In the genomic region with DNA sequence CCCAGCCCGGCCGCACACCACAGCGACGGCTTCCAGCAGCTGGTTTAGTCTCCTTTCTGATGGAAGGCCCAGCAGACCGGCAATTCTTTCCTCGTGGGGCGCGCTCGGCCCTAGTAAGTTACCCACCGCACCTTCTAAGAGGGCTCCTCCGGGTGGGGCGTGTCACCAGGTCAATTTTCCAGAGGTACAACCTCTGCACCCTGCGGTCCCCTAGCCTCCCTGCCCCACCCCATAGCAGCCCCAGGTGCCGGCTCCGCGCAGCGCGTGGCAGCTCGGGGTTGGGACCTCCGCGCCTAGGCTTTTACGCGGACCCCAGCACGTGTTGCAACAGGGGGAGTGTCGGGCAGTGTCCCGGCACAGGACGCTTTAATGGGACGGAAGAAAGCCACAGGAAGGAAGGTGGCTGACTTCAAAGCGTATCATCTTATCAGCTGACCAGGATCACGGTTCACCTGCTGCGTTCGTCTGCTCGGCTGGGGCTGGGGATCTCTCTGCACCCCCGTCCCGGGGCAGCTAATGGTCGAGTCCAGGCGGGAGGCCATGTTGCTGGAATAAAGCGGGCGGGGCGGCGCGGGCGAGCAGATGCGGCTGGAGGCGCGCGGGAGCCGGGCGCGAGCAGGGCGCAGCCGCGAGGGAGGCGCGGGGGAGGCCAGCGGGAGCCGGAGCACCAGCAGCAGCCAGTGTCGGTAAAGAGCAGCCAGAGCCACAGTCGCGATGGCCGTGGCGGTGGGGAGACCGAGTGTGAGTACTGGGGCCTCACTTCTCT, we compare ENCODE assay signal across 8 mouse cellular contexts. TPM values are rescaled to one million over a fixed set of nuclear protein-coding genes. Genes with fewer than 3 reads are reported as not detected.
DNase-seq lines count a peak whose midpoint lies in the region; ATAC-seq and TF ChIP-seq lines count a peak whose summit lies in the region.

A gene (plus strand): TSS at position 581 of the 766 bp plus-strand sequence.

- DNase-seq in ES-E14 (ENCODE audit: low read depth, low spot score), result peak; percentile 82
- peak; percentile 92 for DNase-seq in cerebellum, adult 11-12 months
- peak; percentile 93 to 98 for DNase-seq in heart, postnatal 36 days
- peak; percentile 92 to 96 for DNase-seq in layer of hippocampus, adult 2 months (ENCODE audit: low spot score in 2 of 2)
- DNase-seq in lung, embryonic 14.5 days, result peak; percentile 95
- DNase-seq in thymus, adult 2 months, result peak; percentile 89

- H3K27me3 ChIP-seq in forebrain, embryonic 16.5 days (replicated peaks; ENCODE audit: control insufficient read depth, insufficient read depth, low read length), result no peaks in the 10 kb centered on the region
- H3K27me3 ChIP-seq in lung, embryonic 14.5 days (ENCODE audit: insufficient read depth, low read length), result no peaks in the 10 kb centered on the region
- no peaks in the 10 kb centered on the region for H3K27me3 ChIP-seq in thymus, adult 2 months (ENCODE audit: control insufficient read depth, insufficient read depth, low read length)

- TF ChIP-seq CTCF in layer of hippocampus, adult 2 months (conservative IDR thresholded peaks at IDR 0.05), result 0 out of 2 replicates have a peak, but pooled peaks have one; percentile 15
- 0 out of 2 replicates have a peak, but pooled peaks have one; percentile 6 for TF ChIP-seq CTCF in lung, embryonic 14.5 days (IDR thresholded peaks at IDR 0.05; ENCODE audit: low read depth)
- TF ChIP-seq CTCF in olfactory bulb, adult 2 months (IDR thresholded peaks at IDR 0.05; ENCODE audit: insufficient read depth, low read depth, low read length), result no peak
- TF ChIP-seq CTCF in thymus, adult 2 months (IDR thresholded peaks at IDR 0.05; ENCODE audit: borderline replicate concordance, control insufficient read depth, extremely low read depth, insufficient read depth, low read length, poor library complexity), result peak; percentile 9; the same call in 1 of the 2 replicates

- peak; percentile 80 for TF ChIP-seq POLR2A in olfactory bulb, adult 2 months (IDR thresholded peaks at IDR 0.05; ENCODE audit: insufficient read depth, low read depth, low read length)
- TF ChIP-seq POLR2A in thymus, adult 2 months (IDR thresholded peaks at IDR 0.05; ENCODE audit: control insufficient read depth, extremely low read depth, insufficient read depth, low read length, poor library complexity), result peak; percentile 73

- H3K4me3 ChIP-seq in ES-E14 (ENCODE audit: insufficient read depth in 1 of 2, low read depth in 1 of 2, low read length in 2 of 2, poor library complexity in 1 of 2, severe bottlenecking in 1 of 2), result peak within 1 kb of the TSS; percentile 71 to 89
- peak within 1 kb of the TSS; percentile 89 for H3K4me3 ChIP-seq in forebrain, embryonic 16.5 days (replicated peaks; ENCODE audit: low read length)
- peak within 1 kb of the TSS; percentile 80 for H3K4me3 ChIP-seq in layer of hippocampus, adult 2 months
- H3K4me3 ChIP-seq in lung, embryonic 14.5 days (ENCODE audit: low read depth, low read length), result peak within 1 kb of the TSS; percentile 79
- peak within 1 kb of the TSS; percentile 81 for H3K4me3 ChIP-seq in olfactory bulb, adult 2 months (ENCODE audit: insufficient read depth, low read depth, low read length)
- H3K4me3 ChIP-seq in thymus, adult 2 months (ENCODE audit: control insufficient read depth, insufficient read depth, low read length), result peak within 1 kb of the TSS; percentile 68

- peaks cover 2 to 13% of the 10 kb centered on the region in 2 experiments; a peak in 3 of 4 replicates for H3K4me1 ChIP-seq in ES-E14 (ENCODE audit: control insufficient read depth in 2 of 2, insufficient read depth in 2 of 2, low read length in 2 of 2, poor library complexity in 1 of 2)
- H3K4me1 ChIP-seq in forebrain, embryonic 16.5 days (replicated peaks; ENCODE audit: control insufficient read depth, insufficient read depth, low read length), result peaks cover 47% of the 10 kb centered on the region
- H3K4me1 ChIP-seq in lung, embryonic 14.5 days (ENCODE audit: insufficient read depth), result peaks cover 14% of the 10 kb centered on the region; the same call in 1 of the 2 replicates
- H3K4me1 ChIP-seq in olfactory bulb, adult 2 months (ENCODE audit: control insufficient read depth, insufficient read depth, low read length), result peaks cover 18% of the 10 kb centered on the region
- H3K4me1 ChIP-seq in thymus, adult 2 months (replicated peaks; ENCODE audit: control insufficient read depth, insufficient read depth, low read length), result peaks cover 16% of the 10 kb centered on the region

- H3K27ac ChIP-seq in ES-E14 (ENCODE audit: insufficient read depth, low read depth, low read length, poor library complexity, severe bottlenecking), result peak within 1 kb of the TSS; percentile 79
- peak within 1 kb of the TSS; percentile 98 for H3K27ac ChIP-seq in forebrain, embryonic 16.5 days (ENCODE audit: low read length)
- peak within 1 kb of the TSS; percentile 96 for H3K27ac ChIP-seq in layer of hippocampus, adult 2 months
- H3K27ac ChIP-seq in lung, embryonic 14.5 days (ENCODE audit: low read depth), result peak within 1 kb of the TSS; percentile 90
- H3K27ac ChIP-seq in olfactory bulb, adult 2 months (ENCODE audit: insufficient read depth, low read depth, low read length), result peak within 1 kb of the TSS; percentile 92
- H3K27ac ChIP-seq in thymus, adult 2 months (ENCODE audit: control insufficient read depth, insufficient read depth, low read length), result no peak within 1 kb of the TSS

- peak within 1 kb of the TSS; percentile 57 for H3K4me2 ChIP-seq in forebrain, embryonic 16.5 days (ENCODE audit: low read length)
- peak within 1 kb of the TSS; percentile 96 for H3K4me2 ChIP-seq in lung, embryonic 14.5 days

- H3K9me3 ChIP-seq in ES-E14 (ENCODE audit: control insufficient read depth, insufficient read depth, low read depth, low read length), result no peaks in the 10 kb centered on the region
- no peaks in the 10 kb centered on the region for H3K9me3 ChIP-seq in forebrain, embryonic 16.5 days (ENCODE audit: control insufficient read depth, low read length)
- no peaks in the 10 kb centered on the region for H3K9me3 ChIP-seq in lung, embryonic 14.5 days (ENCODE audit: low read depth, low read length)

- ATAC-seq in forebrain, embryonic 16.5 days, result peak; percentile 90
- ATAC-seq in lung, embryonic 14.5 days (ENCODE audit: insufficient read depth), result peak; percentile 92

- intact Hi-C loops in heart, postnatal 36 days (cut with DNase I), result loop anchor here (2.0 to 10.0 kb wide), 5 partner anchors 40 to 588 kb away; a partner anchor contains a TSS

- H3K9ac ChIP-seq in ES-E14 (ENCODE audit: insufficient read depth, low read depth, low read length, poor library complexity, severe bottlenecking), result peak within 1 kb of the TSS; percentile 92
- peak within 1 kb of the TSS; percentile 90 for H3K9ac ChIP-seq in forebrain, embryonic 16.5 days (replicated peaks; ENCODE audit: low read depth, low read length)
- H3K9ac ChIP-seq in lung, embryonic 14.5 days, result peak within 1 kb of the TSS; percentile 84

- WGBS in forebrain, embryonic 16.5 days, result under 1% methylated on average over 59 of the region's 63 CpGs
- WGBS in lung, embryonic 14.5 days, result under 1% methylated on average over 63 of the region's 63 CpGs
- WGBS in olfactory bulb, adult 2 months, result under 1% methylated on average over 63 of the region's 63 CpGs
- WGBS in thymus, adult 2 months, result under 1% methylated on average over 63 of the region's 63 CpGs

- in situ Hi-C loops in ES-E14 (cut with MboI; ENCODE audit: low sequenced_read_pairs in 2 of 2, unreplicated experiment in 2 of 2), result no loop called here

- H3K36me3 ChIP-seq in ES-E14 (ENCODE audit: control insufficient read depth, insufficient read depth, low read length, poor library complexity, severe bottlenecking), result no peaks in the 10 kb centered on the region
- H3K36me3 ChIP-seq in forebrain, embryonic 16.5 days (ENCODE audit: control insufficient read depth, insufficient read depth), result no peaks in the 10 kb centered on the region
- H3K36me3 ChIP-seq in lung, embryonic 14.5 days (ENCODE audit: insufficient read depth), result no peaks in the 10 kb centered on the region
- H3K36me3 ChIP-seq in thymus, adult 2 months (ENCODE audit: control insufficient read depth, insufficient read depth, low read length), result no peaks in the 10 kb centered on the region

TF ChIP-seq in ES-E14, 5 proteins besides CTCF, POLR2A, EP300 and RAD21:
- TF ChIP-seq ZNF384 (IDR thresholded peaks at IDR 0.05; ENCODE audit: low read depth, low read length), result no peak
- no peak for TF ChIP-seq MAFK (IDR thresholded peaks at IDR 0.05; ENCODE audit: insufficient read depth, low read depth, low read length)
- no peak for TF ChIP-seq HCFC1 (IDR thresholded peaks at IDR 0.05; ENCODE audit: borderline replicate concordance, insufficient read depth, low read length)
- no peak for TF ChIP-seq CHD2 (IDR thresholded peaks at IDR 0.05; ENCODE audit: low read depth, low read length)
- no peak for TF ChIP-seq ZC3H11A (IDR thresholded peaks at IDR 0.05; ENCODE audit: borderline replicate concordance, low read depth, low read length)

RNA-seq across cellular contexts. Expression of the gene that starts here (rescaled TPM):
- 92.2 and 124 TPM in 2 replicates for total RNA-seq in ES-E14 (2012; rRNA removed)
- polyA plus RNA-seq in forebrain, embryonic 16.5 days (2015; fragmentation: Nextera tagmentation; extraction: Ambion mirVana), result 175 and 198 TPM in 2 replicates
- 10 to 100 TPM; 29.9 to 32.5 TPM for total RNA-seq in heart, postnatal 36 days (2021)
- total RNA-seq in layer of hippocampus, adult 2 months (2021), result 100 to 1,000 TPM; 107 to 115 TPM
- 184 and 186 TPM in 2 replicates for polyA plus RNA-seq in lung, embryonic 14.5 days (2014; fragmentation: Nextera tagmentation; extraction: Ambion mirVana)
- 171 TPM in 1 of 2 replicates, not detected in the other for polyA plus RNA-seq in olfactory bulb, adult 2 months (2012; ENCODE audit: insufficient read depth, insufficient read length, low replicate concordance, missing spikeins)
- 39.0 and 48.9 TPM in 2 replicates for polyA plus RNA-seq in thymus, adult 2 months (2012; rRNA removed)
